Mouse (Mus musculus): ENCODE data around the gene Slc39a1. TPM values are rescaled to one million over a fixed set of nuclear protein-coding genes. Genes with fewer than 3 reads are reported as not detected.
A peak's percentile ranks its signal among the peaks of the same experiment; 100 is the strongest.

Gene Slc39a1
- total RNA-seq, 1 experiment = 88.4 TPM

GRCm38 (mm10) chr3:90220531-90220951 lies 27.4 kb upstream of the Slc39a1 start:
- TF ChIP-seq ZC3H11A (IDR thresholded peaks at IDR 0.05; ENCODE audit: borderline replicate concordance, low read depth, low read length) (no peak), ZNF384 (IDR thresholded peaks at IDR 0.05; ENCODE audit: low read depth, low read length) (no peak), CHD2 (IDR thresholded peaks at IDR 0.05; ENCODE audit: low read depth, low read length) (no peak), HCFC1 (IDR thresholded peaks at IDR 0.05; ENCODE audit: borderline replicate concordance, insufficient read depth, low read length) (no peak), MAFK (IDR thresholded peaks at IDR 0.05; ENCODE audit: insufficient read depth, low read depth, low read length) (no peak)
- Histone ChIP-seq H3K27ac (ENCODE audit: insufficient read depth, low read depth, low read length, poor library complexity, severe bottlenecking) (0 out of 2 replicates have a peak overlapping the region, but pooled peaks have one; percentile 13), H3K4me1 (ENCODE audit: control insufficient read depth in 2 of 2, insufficient read depth in 2 of 2, low read length in 2 of 2, poor library complexity in 1 of 2) (peaks cover 7 to 13% of the 10 kb centered on the region in 2 experiments), H3K9ac (ENCODE audit: insufficient read depth, low read depth, low read length, poor library complexity, severe bottlenecking) (peak overlapping the region; percentile 72), H3K9me3 (ENCODE audit: control insufficient read depth, insufficient read depth, low read depth, low read length) (no peaks in the 10 kb centered on the region), H3K36me3 (ENCODE audit: control insufficient read depth, insufficient read depth, low read length, poor library complexity, severe bottlenecking) (no peaks in the 10 kb centered on the region), H3K4me3 (ENCODE audit: insufficient read depth in 1 of 2, low read depth in 1 of 2, low read length in 2 of 2, poor library complexity in 1 of 2, severe bottlenecking in 1 of 2) (peak overlapping the region; percentile 62 to 65)
- no peak for DNase-seq (ENCODE audit: low read depth, low spot score)
- in situ Hi-C loops (cut with MboI; ENCODE audit: low sequenced_read_pairs in 2 of 2, unreplicated experiment in 2 of 2) = no loop called here

- H3K27ac ChIP-seq (ENCODE audit: insufficient read depth, low read depth, low read length, poor library complexity, severe bottlenecking) = no peak overlapping the region
- H3K36me3 ChIP-seq (ENCODE audit: control insufficient read depth, insufficient read depth, low read length, poor library complexity, severe bottlenecking) = no peaks in the 10 kb centered on the region
- no peak for TF ChIP-seq MAFK (IDR thresholded peaks at IDR 0.05; ENCODE audit: insufficient read depth, low read depth, low read length)
- no peak for TF ChIP-seq ZNF384 (IDR thresholded peaks at IDR 0.05; ENCODE audit: low read depth, low read length)
- TF ChIP-seq HCFC1 (IDR thresholded peaks at IDR 0.05; ENCODE audit: borderline replicate concordance, insufficient read depth, low read length) = no peak
- TF ChIP-seq ZC3H11A (IDR thresholded peaks at IDR 0.05; ENCODE audit: borderline replicate concordance, low read depth, low read length) = no peak
- no peak for TF ChIP-seq CHD2 (IDR thresholded peaks at IDR 0.05; ENCODE audit: low read depth, low read length)
- peaks cover 7 to 18% of the 10 kb centered on the region in 2 experiments for H3K4me1 ChIP-seq (ENCODE audit: control insufficient read depth in 2 of 2, insufficient read depth in 2 of 2, low read length in 2 of 2, poor library complexity in 1 of 2)
- in situ Hi-C loops (cut with MboI; ENCODE audit: low sequenced_read_pairs in 2 of 2, unreplicated experiment in 2 of 2) = no loop called here
- H3K9me3 ChIP-seq (ENCODE audit: control insufficient read depth, insufficient read depth, low read depth, low read length) = no peaks in the 10 kb centered on the region
- peak overlapping the region; percentile 72 for H3K9ac ChIP-seq (ENCODE audit: insufficient read depth, low read depth, low read length, poor library complexity, severe bottlenecking)
- H3K4me3 ChIP-seq (ENCODE audit: insufficient read depth in 1 of 2, low read depth in 1 of 2, low read length in 2 of 2, poor library complexity in 1 of 2, severe bottlenecking in 1 of 2) = peak overlapping the region; percentile 25 to 62; a peak in 2 of 4 replicates
- no peak for DNase-seq (ENCODE audit: low read depth, low spot score)
These were observed 26.8 kb upstream of the Slc39a1 start for GRCm38 (mm10) chr3:90221123-90221522.

- Histone ChIP-seq H3K4me1 (ENCODE audit: control insufficient read depth in 2 of 2, insufficient read depth in 2 of 2, low read length in 2 of 2, poor library complexity in 1 of 2) (peaks cover 7 to 17% of the 10 kb centered on the region in 2 experiments), H3K4me3 (ENCODE audit: insufficient read depth in 1 of 2, low read depth in 1 of 2, low read length in 2 of 2, poor library complexity in 1 of 2, severe bottlenecking in 1 of 2) (no peak overlapping the region), H3K9me3 (ENCODE audit: control insufficient read depth, insufficient read depth, low read depth, low read length) (no peaks in the 10 kb centered on the region), H3K27ac (ENCODE audit: insufficient read depth, low read depth, low read length, poor library complexity, severe bottlenecking) (no peak overlapping the region), H3K9ac (ENCODE audit: insufficient read depth, low read depth, low read length, poor library complexity, severe bottlenecking) (no peak overlapping the region), H3K36me3 (ENCODE audit: control insufficient read depth, insufficient read depth, low read length, poor library complexity, severe bottlenecking) (no peaks in the 10 kb centered on the region)
- no peak for TF ChIP-seq ZC3H11A (IDR thresholded peaks at IDR 0.05; ENCODE audit: borderline replicate concordance, low read depth, low read length)
- no peak for TF ChIP-seq HCFC1 (IDR thresholded peaks at IDR 0.05; ENCODE audit: borderline replicate concordance, insufficient read depth, low read length)
- TF ChIP-seq MAFK (IDR thresholded peaks at IDR 0.05; ENCODE audit: insufficient read depth, low read depth, low read length) = no peak
- TF ChIP-seq CHD2 (IDR thresholded peaks at IDR 0.05; ENCODE audit: low read depth, low read length) = no peak
- TF ChIP-seq ZNF384 (IDR thresholded peaks at IDR 0.05; ENCODE audit: low read depth, low read length) = no peak
- no peak for DNase-seq (ENCODE audit: low read depth, low spot score)
- in situ Hi-C loops (cut with MboI; ENCODE audit: low sequenced_read_pairs in 2 of 2, unreplicated experiment in 2 of 2) = no loop called here
These were observed 25.5 kb upstream of the Slc39a1 start for GRCm38 (mm10) chr3:90222455-90222854.

- H3K4me3 ChIP-seq (ENCODE audit: insufficient read depth in 1 of 2, low read depth in 1 of 2, low read length in 2 of 2, poor library complexity in 1 of 2, severe bottlenecking in 1 of 2) = no peak overlapping the region
- no peaks in the 10 kb centered on the region for H3K36me3 ChIP-seq (ENCODE audit: control insufficient read depth, insufficient read depth, low read length, poor library complexity, severe bottlenecking)
- in situ Hi-C loops (cut with MboI; ENCODE audit: low sequenced_read_pairs in 2 of 2, unreplicated experiment in 2 of 2) = no loop called here
- no peak for DNase-seq (ENCODE audit: low read depth, low spot score)
- no peak for TF ChIP-seq ZC3H11A (IDR thresholded peaks at IDR 0.05; ENCODE audit: borderline replicate concordance, low read depth, low read length)
- no peak for TF ChIP-seq HCFC1 (IDR thresholded peaks at IDR 0.05; ENCODE audit: borderline replicate concordance, insufficient read depth, low read length)
- no peak for TF ChIP-seq ZNF384 (IDR thresholded peaks at IDR 0.05; ENCODE audit: low read depth, low read length)
- TF ChIP-seq CHD2 (IDR thresholded peaks at IDR 0.05; ENCODE audit: low read depth, low read length) = no peak
- no peak for TF ChIP-seq MAFK (IDR thresholded peaks at IDR 0.05; ENCODE audit: insufficient read depth, low read depth, low read length)
- no peaks in the 10 kb centered on the region for H3K9me3 ChIP-seq (ENCODE audit: control insufficient read depth, insufficient read depth, low read depth, low read length)
- no peak overlapping the region for H3K27ac ChIP-seq (ENCODE audit: insufficient read depth, low read depth, low read length, poor library complexity, severe bottlenecking)
- no peak overlapping the region for H3K9ac ChIP-seq (ENCODE audit: insufficient read depth, low read depth, low read length, poor library complexity, severe bottlenecking)
- H3K4me1 ChIP-seq (ENCODE audit: control insufficient read depth in 2 of 2, insufficient read depth in 2 of 2, low read length in 2 of 2, poor library complexity in 1 of 2) = peaks cover 7 to 17% of the 10 kb centered on the region in 2 experiments
These were observed 25.0 kb upstream of the Slc39a1 start for GRCm38 (mm10) chr3:90222941-90223340.

Data from ES-E14 (cell line).